Mouse (Mus musculus): Measurements from ENCODE around the gene Susd1.

- TF ChIP-seq EP300 (IDR thresholded peaks at IDR 0.05; ENCODE audit: insufficient read depth, low read depth, low read length) (no peak), CTCF (IDR thresholded peaks at IDR 0.05) (no peak), POLR2A (IDR thresholded peaks at IDR 0.05; ENCODE audit: insufficient read depth, low read depth, low read length) (no peak)
Observed at GRCm38 (mm10) chr4:59399343-59399742, 39.1 kb downstream of the Susd1 start.
